Comparison of ENCODE assay signal across 10 mouse cellular contexts in genomic region chr1:135460521-135460920, GRCm38 (mm10). TPM values are rescaled to one million over a fixed set of nuclear protein-coding genes. Genes with fewer than 3 reads are reported as not detected.
A peak's percentile ranks its signal among the peaks of the same experiment; 100 is the strongest.
DNase-seq lines count a peak whose midpoint lies in the region; ATAC-seq and TF ChIP-seq lines count a peak whose summit lies in the region.
"Had no signal": no experiment of that assay in that cellular context is flagged by ENCODE, and none has a peak within 500 bp of the region (broad histone marks: within the 10 kb centered on the region; RNA-seq: fewer than 3 reads in every experiment).

No protein-coding gene starts in this region.

- WGBS in embryonic facial prominence, embryonic 12.5 days = 94% methylated on average over 16 of the region's 16 CpGs
- 93% methylated on average over 16 of the region's 16 CpGs for WGBS in embryonic facial prominence, embryonic 10.5 days
- 90% methylated on average over 16 of the region's 16 CpGs for WGBS in heart, embryonic 12.5 days
- 95% methylated on average over 16 of the region's 16 CpGs for WGBS in midbrain, postnatal 0 days
- WGBS in midbrain, embryonic 14.5 days = 95% methylated on average over 16 of the region's 16 CpGs

- no peaks in the 10 kb centered on the region for H3K9me3 ChIP-seq in embryonic facial prominence, embryonic 12.5 days
- H3K9me3 ChIP-seq in embryonic facial prominence, embryonic 10.5 days = no peaks in the 10 kb centered on the region
- H3K9me3 ChIP-seq in heart, embryonic 12.5 days (replicated peaks) = no peaks in the 10 kb centered on the region
- H3K9me3 ChIP-seq in midbrain, postnatal 0 days (ENCODE audit: low read length) = no peaks in the 10 kb centered on the region
- H3K9me3 ChIP-seq in midbrain, embryonic 14.5 days (ENCODE audit: control insufficient read depth, low read length) = no peaks in the 10 kb centered on the region
- H3K9me3 ChIP-seq: G1E had no signal

- no peak for ATAC-seq in embryonic facial prominence, embryonic 12.5 days (ENCODE audit: insufficient number of reproducible peaks, insufficient read depth, low FRiP score, low TSS enrichment)
- ATAC-seq in heart, embryonic 12.5 days (ENCODE audit: insufficient number of reproducible peaks, low FRiP score) = no peak
- 0 out of 2 replicates have a peak, but pooled peaks have one; percentile 7 for ATAC-seq in midbrain, postnatal 0 days (ENCODE audit: low FRiP score)
- no peak for ATAC-seq in midbrain, embryonic 14.5 days (ENCODE audit: low FRiP score, low TSS enrichment)
- ATAC-seq: activated CD4-positive, CD25-positive, alpha-beta regulatory T cell, adult 4 months; CD4-positive, CD25-positive, alpha-beta regulatory T cell, adult 4 months; Patski had no signal

- TF ChIP-seq CTCF in midbrain, postnatal 0 days (IDR thresholded peaks at IDR 0.05) = no peak

- H3K4me2 ChIP-seq in embryonic facial prominence, embryonic 12.5 days (replicated peaks) = no peak overlapping the region
- H3K4me2 ChIP-seq in heart, embryonic 12.5 days = no peak overlapping the region
- no peak overlapping the region for H3K4me2 ChIP-seq in midbrain, postnatal 0 days (ENCODE audit: low read depth, low read length, poor library complexity, severe bottlenecking)
- H3K4me2 ChIP-seq in midbrain, embryonic 14.5 days (ENCODE audit: low read length) = no peak overlapping the region

- H3K4me3 ChIP-seq in embryonic facial prominence, embryonic 12.5 days = no peak overlapping the region
- no peak overlapping the region for H3K4me3 ChIP-seq in embryonic facial prominence, embryonic 10.5 days
- H3K4me3 ChIP-seq in heart, embryonic 12.5 days = no peak overlapping the region
- H3K4me3 ChIP-seq in midbrain, postnatal 0 days (ENCODE audit: low read depth, low read length) = no peak overlapping the region
- no peak overlapping the region for H3K4me3 ChIP-seq in midbrain, embryonic 14.5 days (replicated peaks; ENCODE audit: low read depth, low read length)

- H3K36me3 ChIP-seq in embryonic facial prominence, embryonic 12.5 days = peaks cover 47% of the 10 kb centered on the region
- H3K36me3 ChIP-seq in embryonic facial prominence, embryonic 10.5 days (replicated peaks) = peaks cover 96% of the 10 kb centered on the region
- H3K36me3 ChIP-seq in heart, embryonic 12.5 days = peaks cover 94% of the 10 kb centered on the region
- H3K36me3 ChIP-seq in midbrain, postnatal 0 days (ENCODE audit: insufficient read depth, low read length) = peaks cover 77% of the 10 kb centered on the region
- H3K36me3 ChIP-seq in midbrain, embryonic 14.5 days (ENCODE audit: control insufficient read depth, insufficient read depth, low read length) = peaks cover 94% of the 10 kb centered on the region
- H3K36me3 ChIP-seq: G1E had no signal

- H3K9ac ChIP-seq in embryonic facial prominence, embryonic 12.5 days = no peak overlapping the region
- H3K9ac ChIP-seq in heart, embryonic 12.5 days = no peak overlapping the region
- no peak overlapping the region for H3K9ac ChIP-seq in midbrain, postnatal 0 days (replicated peaks; ENCODE audit: low read length, poor library complexity, severe bottlenecking)
- no peak overlapping the region for H3K9ac ChIP-seq in midbrain, embryonic 14.5 days (replicated peaks; ENCODE audit: low read length)

- 0 out of 2 replicates have a peak overlapping the region, but pooled peaks have one; percentile 23 for H3K27ac ChIP-seq in embryonic facial prominence, embryonic 12.5 days
- H3K27ac ChIP-seq in embryonic facial prominence, embryonic 10.5 days (replicated peaks) = no peak overlapping the region
- H3K27ac ChIP-seq in heart, embryonic 12.5 days (ENCODE audit: poor library complexity, severe bottlenecking) = no peak overlapping the region
- no peak overlapping the region for H3K27ac ChIP-seq in midbrain, postnatal 0 days (ENCODE audit: low read depth, low read length)
- H3K27ac ChIP-seq in midbrain, embryonic 14.5 days (replicated peaks; ENCODE audit: low read depth, low read length) = no peak overlapping the region

- no peaks in the 10 kb centered on the region for H3K27me3 ChIP-seq in embryonic facial prominence, embryonic 12.5 days
- H3K27me3 ChIP-seq in embryonic facial prominence, embryonic 10.5 days (replicated peaks; ENCODE audit: low read depth, poor library complexity, severe bottlenecking) = no peaks in the 10 kb centered on the region
- no peaks in the 10 kb centered on the region for H3K27me3 ChIP-seq in heart, embryonic 12.5 days (replicated peaks)
- H3K27me3 ChIP-seq in midbrain, postnatal 0 days (ENCODE audit: insufficient read depth, low read length) = no peaks in the 10 kb centered on the region
- no peaks in the 10 kb centered on the region for H3K27me3 ChIP-seq in midbrain, embryonic 14.5 days (ENCODE audit: control insufficient read depth, insufficient read depth, low read length)
- H3K27me3 ChIP-seq: Patski had no signal

- no peaks in the 10 kb centered on the region for H3K4me1 ChIP-seq in embryonic facial prominence, embryonic 12.5 days
- 0 out of 2 replicates have a peak, but pooled peaks cover 18% of the 10 kb centered on the region for H3K4me1 ChIP-seq in embryonic facial prominence, embryonic 10.5 days
- H3K4me1 ChIP-seq in heart, embryonic 12.5 days (replicated peaks) = peaks cover 11% of the 10 kb centered on the region
- no peaks in the 10 kb centered on the region for H3K4me1 ChIP-seq in midbrain, postnatal 0 days (ENCODE audit: insufficient read depth, low read length)
- no peaks in the 10 kb centered on the region for H3K4me1 ChIP-seq in midbrain, embryonic 14.5 days (ENCODE audit: control insufficient read depth, insufficient read depth, low read length)

- DNase-seq in embryonic facial prominence, embryonic 10.5 days (ENCODE audit: low spot score) = no peak
- DNase-seq in heart, adult 11 months = peak; percentile 92
- DNase-seq in midbrain, postnatal 0 days (ENCODE audit: low spot score) = no peak
- DNase-seq in midbrain, embryonic 14.5 days = no peak

RNA-seq across cellular contexts. Expression of gene Ipo9, which starts 30.2 kb away (rescaled TPM):
- 183 and 189 TPM in 2 replicates for polyA plus RNA-seq in embryonic facial prominence, embryonic 12.5 days (2016; fragmentation: Nextera tagmentation; extraction: Ambion mirVana)
- 182 and 203 TPM in 2 replicates for polyA plus RNA-seq in embryonic facial prominence, embryonic 10.5 days (2016; fragmentation: Nextera tagmentation; extraction: Ambion mirVana)
- 106 and 107 TPM in 2 replicates for polyA plus RNA-seq in heart, embryonic 12.5 days (2016; fragmentation: Nextera tagmentation; extraction: Ambion mirVana)
- 88.7 and 128 TPM in 2 replicates for total RNA-seq in midbrain, postnatal 0 days (2014; rRNA removed)
- 89.3 and 93.3 TPM in 2 replicates for polyA plus RNA-seq in midbrain, postnatal 0 days (2015; fragmentation: Nextera tagmentation; extraction: Ambion mirVana)
- polyA plus RNA-seq in midbrain, embryonic 14.5 days (2014; fragmentation: Nextera tagmentation; extraction: Ambion mirVana) = 126 and 127 TPM in 2 replicates
